Mouse (Mus musculus): Measurements from ENCODE around the gene Dynll2.
"Not testable (repeated sequence)": the region's sequence is repeated elsewhere in the genome, so short reads cannot be mapped to it uniquely, and the experiment has no call there.

Dynll2 gene

DNA sequence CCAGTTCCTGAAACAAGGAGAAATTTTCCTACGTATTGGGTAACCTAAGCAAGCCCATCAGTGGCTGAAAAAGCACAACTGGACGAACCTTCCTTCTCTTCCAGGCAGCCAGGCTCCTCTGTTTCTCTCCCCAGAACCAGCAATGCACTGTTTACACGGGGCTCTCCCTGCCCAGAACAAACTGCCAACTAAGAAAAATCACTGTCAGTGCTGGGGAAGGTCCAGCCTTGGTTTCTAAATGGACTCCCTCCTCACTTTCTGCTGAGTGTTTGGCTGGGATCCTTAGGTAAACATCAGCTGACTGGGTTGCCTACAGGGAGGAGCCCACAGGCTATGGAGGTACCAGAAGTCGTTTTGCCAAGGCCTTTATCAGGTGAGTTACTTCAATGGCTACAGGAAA lies 4.5 kb upstream of the Dynll2 start:
- no peak for DNase-seq (ENCODE audit: inconsistent age in 2 of 2, low spot score in 1 of 2)

DNA sequence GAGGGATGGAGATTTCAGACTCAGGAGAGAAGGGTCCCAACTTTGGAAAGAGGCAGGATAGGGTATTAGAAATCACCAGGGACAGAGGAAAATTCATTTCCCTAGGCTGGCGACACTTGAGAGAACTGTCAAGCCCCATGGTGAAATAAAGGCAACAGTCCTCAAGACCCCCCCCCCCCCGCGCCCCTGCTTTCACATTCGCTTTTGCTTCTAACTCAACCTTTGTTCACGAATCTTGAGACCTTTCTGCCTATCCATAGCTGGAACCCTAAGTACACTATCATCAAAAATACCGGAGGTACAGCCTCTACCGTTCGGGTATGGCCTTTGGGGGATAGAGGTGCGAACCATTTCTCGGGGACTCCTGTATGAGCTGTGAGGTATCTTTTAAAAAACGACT lies 528 bp upstream of the Dynll2 start:
- no peak for DNase-seq (ENCODE audit: inconsistent age in 2 of 2, low spot score in 1 of 2)

DNA sequence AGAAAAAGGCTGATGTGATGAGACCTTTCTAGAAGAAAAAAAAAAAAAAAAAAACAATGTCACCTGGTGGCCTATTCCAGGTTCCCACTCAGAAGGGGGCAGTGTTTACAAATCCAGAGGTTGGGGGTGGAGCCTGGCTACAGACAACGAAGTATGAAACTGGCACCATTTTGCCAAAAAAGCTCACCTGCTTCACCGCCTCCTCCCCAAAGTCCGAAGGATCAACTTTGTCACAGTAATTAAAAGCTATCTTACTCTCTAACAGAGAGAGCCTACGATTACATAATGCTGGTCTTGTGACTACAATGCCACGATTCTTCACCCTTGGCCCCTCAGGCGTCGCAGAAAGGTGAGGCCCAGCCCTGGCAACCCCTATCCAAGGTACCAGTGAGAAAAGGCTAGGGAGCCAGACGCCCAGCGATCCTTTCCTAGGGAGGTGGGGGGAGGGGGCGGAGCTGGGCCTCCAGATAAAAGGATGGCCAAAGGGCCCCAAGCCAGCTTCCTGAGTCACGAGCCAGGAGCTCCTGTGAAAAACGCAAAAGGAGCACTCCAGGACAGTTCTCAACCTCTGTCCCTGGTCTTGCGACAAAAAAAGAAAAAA lies 1.1 kb downstream of the Dynll2 start:
- DNase-seq (ENCODE audit: inconsistent age in 2 of 2, low spot score in 1 of 2): peak; percentile 86 to 95

DNA sequence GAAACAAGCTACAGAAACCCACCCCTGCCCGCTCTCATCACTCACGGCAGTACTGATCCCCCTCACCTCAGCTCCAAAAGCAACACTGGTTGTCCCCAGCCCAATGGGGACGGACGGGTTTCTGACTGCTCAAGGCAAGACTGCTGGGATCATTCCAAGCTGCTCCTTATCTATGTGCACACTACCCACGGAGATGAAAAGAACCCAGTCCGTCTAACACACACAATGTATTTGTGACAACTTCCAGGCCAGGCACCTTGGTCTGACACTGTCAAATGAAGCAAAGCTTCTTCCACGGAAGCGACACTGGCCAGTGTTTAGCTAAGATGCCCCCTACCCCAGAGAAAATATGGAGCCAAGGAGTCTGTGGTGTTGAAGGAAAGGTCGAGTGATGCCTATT lies 1.7 kb downstream of the Dynll2 start:
- DNase-seq (ENCODE audit: inconsistent age in 2 of 2, low spot score in 1 of 2): peak; percentile 51 to 79

DNA sequence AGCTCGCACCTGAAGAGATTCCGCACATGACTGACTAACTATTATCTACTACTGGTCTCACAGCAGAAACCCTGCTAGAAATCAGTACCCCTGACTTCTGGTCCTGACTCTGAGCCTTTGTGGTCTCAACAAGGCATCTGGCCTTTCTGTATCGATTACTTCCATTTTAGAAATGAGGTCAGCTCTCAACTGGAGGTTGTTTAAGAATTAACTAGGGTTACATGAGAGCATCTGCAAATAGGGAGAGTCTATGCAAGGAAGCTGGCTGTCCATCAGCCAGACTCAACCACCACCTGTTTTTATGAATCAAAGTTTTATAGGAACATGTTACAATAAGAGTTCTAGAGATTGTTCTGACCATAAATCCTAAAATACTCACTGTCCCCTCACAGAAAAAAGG lies 2.8 kb downstream of the Dynll2 start:
- DNase-seq (ENCODE audit: inconsistent age in 2 of 2, low spot score in 1 of 2): no peak

DNA sequence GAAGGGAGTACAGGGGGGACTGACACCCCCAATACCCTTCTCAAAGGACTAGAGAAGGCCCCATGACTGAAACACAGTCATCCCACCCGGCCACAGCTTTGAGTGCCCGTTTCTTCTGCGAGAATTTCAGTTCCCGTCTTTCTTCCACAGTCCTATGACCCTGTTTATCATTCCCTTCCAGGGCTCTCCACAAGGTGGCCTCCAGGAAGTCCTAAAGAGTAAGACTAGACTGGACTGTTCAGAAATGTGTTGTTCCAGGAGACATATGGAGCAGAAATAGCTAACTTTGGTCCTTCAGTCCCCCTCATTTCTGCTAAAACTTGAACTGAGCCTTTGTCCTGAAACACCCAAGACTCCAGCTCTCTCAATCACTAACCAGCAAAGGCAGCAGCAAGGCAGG lies 8.4 kb downstream of the Dynll2 start:
- DNase-seq (ENCODE audit: inconsistent age in 2 of 2, low spot score in 1 of 2): no peak

DNA sequence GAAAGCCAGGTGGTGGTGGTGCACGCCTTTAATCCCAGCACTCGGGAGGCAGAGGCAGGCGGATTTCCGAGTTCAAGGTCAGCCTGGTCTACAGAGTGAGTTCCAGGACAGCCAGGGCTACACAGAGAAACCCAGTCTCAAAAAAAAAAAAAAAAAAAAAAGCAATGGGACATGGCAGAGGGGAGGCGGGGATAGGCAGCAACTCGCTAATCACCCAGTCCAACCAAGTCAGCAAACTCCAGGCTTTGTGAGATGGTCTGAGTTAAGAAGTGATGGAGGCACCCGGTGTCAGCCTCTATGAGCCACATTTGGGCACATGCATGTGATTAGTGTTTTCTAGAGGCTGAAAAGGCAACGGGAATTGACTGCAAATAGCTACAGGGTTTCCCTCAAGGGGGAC lies 10.3 kb downstream of the Dynll2 start:
- not testable (repeated sequence) for DNase-seq (ENCODE audit: inconsistent age in 2 of 2, low spot score in 1 of 2)

DNA sequence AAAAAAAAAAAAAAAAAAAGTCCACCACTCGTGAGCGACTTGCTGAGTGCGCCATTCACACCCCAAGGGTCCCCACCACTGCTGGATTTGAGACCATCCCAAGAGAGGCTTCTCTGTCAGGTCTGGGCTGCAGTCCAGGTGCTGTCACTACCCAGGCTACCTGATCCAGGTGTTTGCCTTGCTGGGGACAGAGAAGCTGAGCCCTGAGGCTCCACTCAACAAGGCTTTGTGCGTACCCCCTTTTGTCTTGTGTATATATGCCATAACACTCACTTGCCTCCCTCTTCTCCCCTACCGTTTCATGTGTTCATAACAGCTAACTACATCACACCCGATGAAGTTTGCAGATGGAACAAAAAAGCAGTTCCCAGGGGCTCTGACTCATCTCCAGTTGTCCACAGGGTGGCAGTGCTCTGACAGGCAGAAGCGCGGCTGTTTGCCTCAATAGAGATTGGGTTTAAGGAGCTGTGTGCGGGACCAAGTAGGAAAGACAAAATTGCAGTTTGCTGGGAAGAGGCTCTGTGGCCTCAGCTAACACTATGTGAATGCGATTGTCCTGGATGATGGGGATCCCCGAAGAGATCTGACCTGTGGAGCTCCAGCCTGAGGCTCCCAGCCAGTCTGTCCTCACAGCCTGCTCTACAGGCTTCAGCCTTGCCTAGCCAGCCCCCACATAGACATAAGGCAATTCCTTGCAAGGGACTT lies 12.7 kb downstream of the Dynll2 start:
- DNase-seq (ENCODE audit: inconsistent age in 2 of 2, low spot score in 1 of 2): peak; percentile 69 to 85

DNA sequence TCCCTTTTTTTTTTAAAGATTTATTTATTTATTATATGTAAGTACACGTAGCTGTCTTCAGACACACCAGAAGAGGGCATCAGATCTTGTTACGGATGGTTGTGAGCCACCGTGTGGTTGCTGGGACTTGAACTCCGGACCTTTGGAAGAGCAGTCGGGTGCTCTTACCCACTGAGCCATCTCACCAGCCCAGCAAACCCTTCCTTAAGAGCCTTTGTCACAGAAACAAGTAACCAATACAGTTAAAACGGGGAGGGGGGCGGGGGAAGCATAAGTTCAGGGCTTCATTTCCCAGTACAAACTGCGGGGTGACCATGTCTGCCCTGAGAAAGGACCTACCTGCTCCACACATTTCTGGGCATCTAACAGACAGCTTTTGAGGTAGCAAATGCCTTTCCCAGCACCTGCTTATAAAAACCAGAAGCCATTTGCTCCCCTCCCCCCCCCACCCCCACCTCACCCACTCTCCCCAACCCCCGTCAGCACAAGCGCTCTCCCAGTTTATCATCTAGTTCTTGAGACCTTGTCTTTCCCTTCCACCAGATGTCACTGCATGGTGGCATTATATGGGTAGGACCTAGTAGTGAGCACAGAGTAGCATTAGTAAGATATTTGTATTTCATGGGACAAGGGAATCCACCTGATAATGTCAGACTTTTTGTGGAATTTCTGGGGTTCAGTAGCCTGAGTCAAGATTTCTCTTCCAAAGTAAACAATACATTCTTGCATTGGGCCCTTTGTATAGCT lies 13.6 kb downstream of the Dynll2 start:
- DNase-seq (ENCODE audit: inconsistent age in 2 of 2, low spot score in 1 of 2): no peak

DNA sequence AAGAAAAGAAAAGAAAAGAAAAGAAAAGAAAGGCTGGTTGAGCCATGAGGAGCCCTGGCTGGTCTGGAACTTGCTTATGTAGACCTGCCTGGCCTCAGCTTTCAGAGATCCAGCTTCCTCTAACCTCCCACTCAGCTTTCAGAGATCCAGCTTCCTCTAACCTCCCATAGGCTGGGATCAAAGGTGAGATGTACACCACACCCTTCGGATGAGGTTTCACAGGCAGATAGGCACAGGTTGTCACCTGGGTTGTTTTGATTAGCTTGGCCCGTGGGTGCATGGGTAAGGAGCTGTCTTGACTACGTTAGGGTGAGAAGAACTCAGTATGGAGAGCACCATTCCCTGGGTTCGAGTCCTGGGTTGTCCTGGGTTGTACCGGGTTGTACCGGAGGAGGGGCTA lies 14.5 kb downstream of the Dynll2 start:
- DNase-seq (ENCODE audit: inconsistent age in 2 of 2, low spot score in 1 of 2): no peak

DNA sequence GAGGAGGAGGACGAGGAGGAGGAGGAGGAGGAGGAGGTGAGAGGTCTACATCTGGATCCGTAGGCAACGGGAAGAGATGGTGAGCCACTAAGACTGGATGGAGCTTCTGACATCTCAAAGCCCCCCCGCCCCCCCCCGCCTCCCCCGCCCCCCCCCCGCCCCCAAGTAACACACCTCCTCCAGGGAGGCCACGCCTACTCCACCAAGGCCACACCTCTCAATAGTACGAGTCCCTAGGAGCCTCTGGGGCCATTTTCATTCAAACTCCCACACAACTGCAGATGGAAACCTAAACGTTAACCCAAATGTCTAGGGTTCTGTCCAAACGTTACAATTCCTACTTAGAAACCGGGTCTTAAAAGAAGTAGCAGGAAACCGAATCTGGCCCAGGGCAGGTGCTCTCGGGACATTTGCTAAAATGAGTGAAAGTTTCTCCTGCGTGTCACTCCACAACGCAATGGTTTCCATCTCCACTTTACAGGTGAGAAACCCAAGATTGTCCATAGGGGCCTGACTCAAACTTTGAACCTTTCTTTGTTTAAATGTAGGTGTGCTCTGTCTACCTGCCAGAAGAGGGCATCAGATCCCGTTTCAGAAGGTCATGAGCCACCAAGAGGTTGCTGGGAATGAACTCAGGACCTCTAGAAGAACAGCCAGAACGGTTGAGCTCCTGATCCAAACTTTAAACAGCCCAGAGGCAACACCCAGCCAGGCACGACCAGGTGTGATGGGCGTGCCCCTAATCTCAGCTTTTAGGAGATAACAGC lies 18.8 kb downstream of the Dynll2 start:
- DNase-seq (ENCODE audit: inconsistent age in 2 of 2, low spot score in 1 of 2): no peak

DNA sequence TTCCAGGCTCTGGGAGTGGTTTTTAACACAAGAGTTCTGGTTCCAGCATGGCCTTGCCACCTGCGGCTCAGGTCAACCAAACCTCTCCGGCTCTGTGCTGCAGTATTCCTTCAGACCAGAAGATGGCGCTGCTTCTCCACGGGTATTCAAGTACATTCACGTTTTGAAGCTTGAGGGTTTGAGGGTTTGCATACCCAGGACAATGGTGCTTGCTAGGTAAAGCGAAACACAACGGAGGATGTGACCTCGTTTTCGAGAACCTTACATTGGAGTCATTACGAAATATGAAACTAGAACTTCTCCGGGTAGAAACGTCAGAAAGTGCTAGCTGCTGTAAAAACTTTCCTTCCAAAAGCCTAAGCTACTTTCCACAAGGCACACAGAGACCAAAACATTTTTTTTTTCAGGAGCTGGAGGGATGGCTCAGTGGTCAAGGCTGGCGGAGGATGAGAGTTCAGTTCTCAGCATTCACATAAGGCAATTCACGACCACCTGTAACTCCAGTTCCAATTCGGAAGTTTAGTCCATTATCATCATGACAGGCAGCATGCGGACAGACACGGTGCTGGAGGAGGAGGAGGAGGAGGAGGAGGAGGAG lies 19.5 kb downstream of the Dynll2 start:
- DNase-seq (ENCODE audit: inconsistent age in 2 of 2, low spot score in 1 of 2): peak; percentile 83 to 95

DNA sequence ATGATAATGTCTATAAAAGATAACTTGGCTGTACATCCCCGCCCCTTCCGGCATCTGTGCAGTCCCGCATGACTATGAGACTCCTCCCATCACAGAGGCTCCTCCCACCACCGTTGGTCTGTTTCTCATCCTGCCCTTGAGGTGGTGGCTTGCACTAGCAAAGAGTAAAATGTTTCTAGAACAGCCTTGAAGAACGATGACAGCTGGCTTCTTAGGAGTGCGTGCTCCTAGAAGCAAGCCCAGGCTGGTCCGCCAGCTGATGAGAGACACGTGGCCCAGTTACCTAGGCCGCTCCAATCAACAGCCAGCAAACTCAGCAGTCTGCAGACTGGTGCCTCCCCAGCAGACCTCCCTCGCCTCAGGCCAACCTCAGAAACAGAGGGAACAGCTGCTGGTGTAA lies 21.1 kb downstream of the Dynll2 start:
- peak in 1 of 2 experiments; percentile 44 for DNase-seq (ENCODE audit: inconsistent age in 2 of 2, low spot score in 1 of 2)

DNA sequence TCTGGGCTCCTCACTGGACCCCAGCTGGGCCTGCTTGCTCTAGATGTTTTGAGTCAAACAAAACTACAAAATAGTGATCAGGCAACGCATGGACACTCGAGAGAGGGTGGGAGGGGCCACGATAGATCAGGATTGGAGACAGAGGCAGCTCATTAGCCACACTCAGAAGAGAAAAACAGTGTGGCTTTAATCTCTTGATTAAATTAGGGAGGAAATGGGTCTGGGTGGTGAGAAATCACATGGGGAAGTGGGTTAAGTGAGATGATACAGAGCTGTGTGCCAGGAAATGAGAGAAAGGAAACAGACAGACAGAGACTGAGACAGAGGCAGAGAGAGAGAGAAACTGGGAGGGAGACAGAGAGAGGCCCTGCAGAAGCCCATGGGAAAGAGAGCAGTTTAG lies 22.0 kb downstream of the Dynll2 start:
- no peak for DNase-seq (ENCODE audit: inconsistent age in 2 of 2, low spot score in 1 of 2)

DNA sequence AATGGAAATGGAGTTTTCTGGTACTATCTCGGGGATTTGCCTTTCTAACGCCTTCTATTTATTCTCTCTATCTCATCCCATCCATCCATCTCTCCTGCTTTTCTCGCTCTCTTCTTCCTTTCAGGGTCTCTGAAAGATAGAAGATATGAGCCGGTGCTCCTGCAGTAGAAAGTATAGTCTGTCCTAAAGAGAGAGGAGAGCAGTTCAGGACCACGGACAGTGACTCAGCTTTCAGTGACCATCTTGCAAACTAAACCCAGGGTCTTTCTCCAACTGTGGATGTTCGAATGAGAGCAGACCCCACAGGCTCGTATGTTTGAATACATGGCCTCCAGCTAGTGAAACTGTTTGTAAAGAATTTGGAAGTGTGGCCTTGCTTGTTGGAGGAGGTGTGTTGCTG lies 30.3 kb downstream of the Dynll2 start:
- DNase-seq (ENCODE audit: inconsistent age in 2 of 2, low spot score in 1 of 2): no peak

DNA sequence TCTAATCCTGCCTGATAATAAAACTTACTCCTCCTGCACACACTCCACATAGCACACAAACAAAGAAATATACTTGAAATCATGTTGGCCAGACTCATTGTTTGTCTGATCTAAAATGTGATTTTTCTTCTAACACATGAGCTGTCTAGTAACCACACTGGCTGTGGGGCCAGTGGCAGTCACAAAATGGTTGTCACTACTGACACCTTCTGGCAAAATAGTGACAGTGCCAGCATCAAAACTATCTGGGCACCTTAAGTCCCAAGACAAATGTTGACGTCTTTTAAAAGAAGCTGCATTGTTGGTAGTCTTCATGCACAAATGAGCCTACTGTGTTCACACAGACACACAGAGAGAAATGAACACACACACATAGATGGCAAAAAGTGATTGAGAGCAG lies 32.2 kb downstream of the Dynll2 start:
- DNase-seq (ENCODE audit: inconsistent age in 2 of 2, low spot score in 1 of 2): no peak

DNA sequence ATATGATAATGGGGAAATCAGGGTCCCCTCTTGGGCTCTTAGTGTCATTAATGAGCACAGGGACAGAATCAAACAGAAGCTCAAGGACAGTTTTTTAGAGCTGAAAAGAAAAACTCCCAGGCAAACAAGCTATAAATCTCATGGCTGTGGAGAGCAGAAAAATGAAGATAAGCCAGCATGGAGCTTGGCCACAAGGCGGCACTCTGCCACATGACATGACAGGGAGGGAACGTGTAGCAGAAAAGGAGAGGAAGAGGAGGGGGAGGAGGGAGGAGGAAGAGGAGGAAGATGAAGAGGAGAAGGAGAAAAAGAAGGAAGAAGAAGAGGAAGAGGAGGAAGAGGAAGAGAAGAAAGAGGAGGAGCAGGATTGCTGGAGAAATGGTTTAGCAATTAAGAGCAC lies 37.3 kb downstream of the Dynll2 start:
- peak; percentile 12 to 53 for DNase-seq (ENCODE audit: inconsistent age in 2 of 2, low spot score in 1 of 2)

DNA sequence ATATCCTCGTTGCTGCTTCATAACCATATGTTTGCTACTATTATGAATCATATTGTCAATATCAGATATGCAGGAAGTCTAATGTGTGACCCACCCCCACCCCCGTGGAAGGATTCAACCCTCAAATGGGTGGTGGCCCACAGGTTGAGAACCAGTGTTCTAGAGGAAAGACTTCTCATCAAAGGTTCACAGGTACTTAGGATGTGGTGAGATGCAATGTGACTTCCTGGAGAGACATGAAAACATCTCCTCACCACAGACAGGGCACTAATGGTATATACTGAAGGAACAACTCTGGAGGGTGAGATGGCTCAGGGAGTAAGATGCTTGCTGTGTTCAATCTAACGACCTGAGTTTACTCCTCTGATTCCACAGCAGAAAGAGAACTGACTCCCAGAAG lies 51.9 kb downstream of the Dynll2 start:
- no peak for DNase-seq (ENCODE audit: inconsistent age in 2 of 2, low spot score in 1 of 2)

DNA sequence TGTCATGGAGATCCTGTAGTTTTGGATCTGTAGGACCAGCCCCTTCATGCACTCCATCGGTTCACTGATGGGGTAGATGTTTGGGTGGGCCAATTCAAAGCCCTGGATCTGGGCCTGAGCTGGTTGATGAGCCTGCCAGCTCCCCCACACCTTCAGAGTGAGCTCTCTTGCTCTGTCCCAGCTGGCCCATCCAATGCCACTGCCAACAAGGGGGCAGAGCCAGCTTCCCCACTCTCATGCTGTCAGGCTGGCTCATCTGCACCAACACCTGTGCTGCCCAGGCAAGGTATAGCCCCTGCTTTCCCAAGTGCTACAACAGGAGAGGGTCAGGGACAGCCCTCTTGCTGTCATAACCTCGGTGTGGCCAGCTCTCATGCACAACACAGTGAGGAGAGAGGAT lies 53.6 kb downstream of the Dynll2 start:
- DNase-seq (ENCODE audit: inconsistent age in 2 of 2, low spot score in 1 of 2): no peak

DNA sequence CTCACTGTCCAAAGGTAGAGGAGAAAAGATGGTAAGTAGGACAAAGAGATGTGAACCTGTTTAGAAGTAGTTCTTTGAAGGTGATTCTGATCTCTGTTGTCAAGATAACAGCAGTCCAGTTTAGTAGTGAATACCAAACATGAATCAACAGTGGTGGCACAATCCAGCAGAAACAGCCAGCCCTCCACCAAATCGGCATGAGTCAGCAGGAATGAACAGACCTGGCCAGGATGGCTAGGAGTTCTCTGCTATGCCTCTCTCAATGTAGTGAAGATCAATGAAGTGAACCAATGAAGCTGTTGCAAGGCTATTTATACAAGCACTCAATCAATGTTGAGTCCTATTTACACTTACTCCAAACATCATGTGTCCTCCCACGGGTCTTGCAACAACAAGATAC lies 57.0 kb downstream of the Dynll2 start:
- no peak for DNase-seq (ENCODE audit: inconsistent age in 2 of 2, low spot score in 1 of 2)
